ENCODE assay signal across 21 mouse cellular contexts in genomic region chr2:155636881-155637280, GRCm38 (mm10). TPM values are rescaled to one million over a fixed set of nuclear protein-coding genes. Genes with fewer than 3 reads are reported as not detected.
"Had no signal": no experiment of that assay in that cellular context is flagged by ENCODE, and none has a peak within 500 bp of the region (broad histone marks: within the 10 kb centered on the region; RNA-seq: fewer than 3 reads in every experiment).

No protein-coding gene starts in this region.

- H3K9me3 ChIP-seq: lung, embryonic 15.5 days; megakaryocyte, embryonic 14.5 days; midbrain, embryonic 13.5 days; midbrain, embryonic 15.5 days; neural tube, embryonic 12.5 days had no signal

- H3K4me2 ChIP-seq: lung, embryonic 15.5 days; midbrain, embryonic 11.5 days; midbrain, embryonic 13.5 days; midbrain, embryonic 15.5 days; neural tube, embryonic 12.5 days had no signal

- DNase-seq: lung, adult 2 months; lung, postnatal 14 days; right cerebral cortex, postnatal 14 days; right cerebral cortex, postnatal 4 days; spleen, adult 18-20 months; thymus, adult 2 months; thymus, postnatal 25 days; thymus, postnatal 4 days had no signal

- H3K4me3 ChIP-seq: lung, embryonic 15.5 days; megakaryocyte, embryonic 14.5 days; midbrain, embryonic 13.5 days; midbrain, embryonic 15.5 days; neural tube, embryonic 12.5 days had no signal

- H3K9ac ChIP-seq: liver, postnatal 0 days; lung, embryonic 15.5 days; midbrain, embryonic 13.5 days; midbrain, embryonic 15.5 days; neural tube, embryonic 12.5 days had no signal

- H3K27me3 ChIP-seq: megakaryocyte, embryonic 14.5 days had no signal

- H3K4me1 ChIP-seq: lung, embryonic 15.5 days; megakaryocyte, embryonic 14.5 days; midbrain, embryonic 15.5 days had no signal

- ATAC-seq: lung, postnatal 0 days; midbrain, embryonic 13.5 days; midbrain, embryonic 15.5 days had no signal

- H3K27ac ChIP-seq: lung, embryonic 15.5 days; macrophage; midbrain, embryonic 13.5 days; midbrain, embryonic 15.5 days; neural tube, embryonic 12.5 days had no signal

RNA-seq across cellular contexts. Expression of gene Myh7b, which starts 25.9 kb away (rescaled TPM):
- total RNA-seq: megakaryocyte progenitor cell, adult 5-6 weeks; monocyte, adult 5-6 weeks; neutrophil, adult 5-6 weeks had no signal
- polyA plus RNA-seq: macrophage; urinary bladder, adult 2 months had no signal
